Mouse (Mus musculus): ENCODE measurements at regions not wholly inside any gene's neighbourhood (a gene's known extent, or its start where the extent isn't known, plus 50 kb on each side); places are given as distances from the start of the nearest gene placed in this dataset.
A peak's percentile ranks its signal among the peaks of the same experiment; 100 is the strongest.

DNA sequence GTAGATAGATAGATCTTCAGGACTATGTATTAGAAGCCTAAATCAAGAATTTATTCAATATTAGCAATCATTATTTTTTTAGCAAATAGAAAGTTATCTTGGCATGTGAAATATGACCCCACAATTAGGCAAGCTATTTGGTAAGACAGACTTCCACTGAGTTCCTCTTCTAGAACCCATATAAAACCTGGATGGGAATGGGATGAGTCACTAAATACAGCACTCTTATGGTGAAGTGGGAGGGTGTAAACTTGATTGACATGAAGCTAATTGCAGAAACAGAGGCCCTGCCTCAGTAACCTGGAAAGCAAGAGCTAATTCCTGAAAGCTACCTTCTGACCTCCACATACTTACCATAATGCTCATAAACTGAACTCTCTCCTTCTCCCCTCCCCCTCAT is 723.2 kb upstream of the Zeb2 start:
- no peak for DNase-seq (ENCODE audit: low spot score)
- Histone ChIP-seq H3K27me3 (ENCODE audit: insufficient read depth, poor library complexity, severe bottlenecking) (no peaks in the 10 kb centered on the region), H3K27ac (no peak overlapping the region), H3K4me3 (no peak overlapping the region), H3K9me3 (no peaks in the 10 kb centered on the region), H3K36me3 (no peaks in the 10 kb centered on the region), H3K4me1 (replicated peaks) (no peaks in the 10 kb centered on the region)

GRCm38 (mm10) chr2:45836546-45837221 is 719.5 kb upstream of the Zeb2 start:
- no peaks in the 10 kb centered on the region for H3K9me3 ChIP-seq
- H3K36me3 ChIP-seq, result no peaks in the 10 kb centered on the region
- 91% methylated on average over 6 of the region's 6 CpGs for WGBS
- no peak for DNase-seq (ENCODE audit: low spot score)
- no peaks in the 10 kb centered on the region for H3K27me3 ChIP-seq (ENCODE audit: insufficient read depth, poor library complexity, severe bottlenecking)
- no peak overlapping the region for H3K4me3 ChIP-seq
- no peaks in the 10 kb centered on the region for H3K4me1 ChIP-seq (replicated peaks)
- H3K27ac ChIP-seq, result no peak overlapping the region

DNA sequence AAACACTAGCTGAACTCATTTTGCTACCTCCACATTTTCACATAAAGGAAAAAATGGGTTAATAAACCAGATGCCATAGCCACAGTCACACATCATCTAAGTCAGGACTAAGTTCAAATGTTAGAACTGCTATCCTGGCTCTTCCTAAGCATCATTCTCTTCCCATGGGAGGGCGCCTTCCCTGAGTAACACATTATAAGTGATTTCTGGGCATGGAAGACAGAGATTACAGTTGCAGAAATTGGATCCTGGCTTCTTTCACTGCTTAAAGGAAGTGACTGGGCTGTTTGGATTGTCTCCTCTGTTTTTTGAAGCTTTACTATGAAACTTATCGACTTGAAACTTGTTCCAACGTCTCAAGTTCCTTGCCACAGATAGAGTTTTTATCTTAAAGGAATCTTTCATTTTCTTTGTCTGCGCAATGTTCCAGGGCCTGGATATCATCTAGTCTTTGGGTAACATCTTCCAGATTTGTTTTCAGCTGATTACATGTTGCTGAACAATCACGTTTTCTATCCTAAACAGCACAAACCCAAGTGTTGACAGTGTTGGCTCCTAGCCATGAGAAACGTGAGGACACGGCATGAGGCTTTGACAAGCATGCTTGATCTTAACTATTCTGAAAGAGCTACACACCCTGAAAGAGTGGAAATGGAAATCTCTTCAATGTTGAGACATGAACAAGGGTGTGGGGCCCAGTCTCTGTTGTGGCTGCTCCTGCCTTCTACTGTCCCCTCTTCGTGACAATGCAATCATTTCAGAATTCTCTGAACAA is 700.9 kb upstream of the Zeb2 start:
- WGBS, result 89% methylated on average over 8 of the region's 8 CpGs
- no peak for DNase-seq (ENCODE audit: low spot score)

DNA sequence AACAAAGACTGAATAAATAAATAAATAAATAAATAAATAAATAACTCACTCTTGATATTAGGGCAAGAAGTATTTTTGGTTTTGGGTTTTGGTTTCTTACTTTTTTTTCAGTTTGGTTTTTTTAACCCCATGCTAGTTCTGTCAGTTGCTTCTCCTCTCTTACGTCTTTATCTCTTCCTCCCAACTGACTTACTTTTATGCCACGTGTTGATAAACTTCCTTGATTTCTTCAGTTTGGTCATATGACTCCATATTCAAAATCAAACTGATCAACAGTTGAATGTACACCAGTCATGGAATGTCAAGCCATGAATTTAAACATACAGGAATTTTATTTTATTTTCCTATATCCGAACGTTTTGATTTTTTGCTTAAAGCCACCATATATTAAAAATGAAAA is 697.5 kb upstream of the Zeb2 start:
- 96% methylated on average over 4 of the region's 4 CpGs for WGBS
- H3K9me3 ChIP-seq, result no peaks in the 10 kb centered on the region
- no peak overlapping the region for H3K27ac ChIP-seq
- H3K27me3 ChIP-seq (ENCODE audit: insufficient read depth, poor library complexity, severe bottlenecking), result no peaks in the 10 kb centered on the region
- H3K36me3 ChIP-seq, result no peaks in the 10 kb centered on the region
- no peak overlapping the region for H3K4me3 ChIP-seq
- no peaks in the 10 kb centered on the region for H3K4me1 ChIP-seq (replicated peaks)
- DNase-seq (ENCODE audit: low spot score), result no peak

More for the DNA sequence above, 700.9 kb upstream of the Zeb2 start:
- H3K4me3 ChIP-seq, result no peak overlapping the region
- H3K27ac ChIP-seq, result no peak overlapping the region
- no peaks in the 10 kb centered on the region for H3K36me3 ChIP-seq
- H3K4me1 ChIP-seq (replicated peaks), result no peaks in the 10 kb centered on the region
- H3K27me3 ChIP-seq (ENCODE audit: insufficient read depth, poor library complexity, severe bottlenecking), result no peaks in the 10 kb centered on the region
- no peaks in the 10 kb centered on the region for H3K9me3 ChIP-seq

DNA sequence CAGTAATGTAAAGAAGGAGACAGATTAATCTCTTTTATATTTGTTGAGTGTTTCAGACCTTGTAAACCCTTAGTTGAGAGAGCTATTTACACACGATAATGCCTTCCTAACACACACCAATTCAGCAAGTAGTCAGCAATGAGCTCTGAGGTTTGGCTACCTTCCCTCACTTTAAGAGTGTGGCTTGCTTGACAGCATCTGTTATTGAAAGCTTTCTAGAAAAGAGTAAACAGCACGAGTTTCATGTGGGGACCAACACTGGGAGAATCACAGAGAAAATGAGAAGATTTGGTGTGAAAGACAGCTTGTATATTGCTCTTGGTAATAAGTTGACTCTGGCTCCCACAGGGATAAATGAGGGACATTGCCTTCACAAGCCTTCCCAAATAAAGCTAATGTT is 688.1 kb upstream of the Zeb2 start:
- H3K4me3 ChIP-seq, result no peak overlapping the region
- H3K27me3 ChIP-seq (ENCODE audit: insufficient read depth, poor library complexity, severe bottlenecking), result no peaks in the 10 kb centered on the region
- no peaks in the 10 kb centered on the region for H3K4me1 ChIP-seq (replicated peaks)
- H3K9me3 ChIP-seq, result no peaks in the 10 kb centered on the region
- no peak for DNase-seq (ENCODE audit: low spot score)
- no peaks in the 10 kb centered on the region for H3K36me3 ChIP-seq
- H3K27ac ChIP-seq, result no peak overlapping the region
- WGBS, result 72% methylated on average over 2 of the region's 2 CpGs

- Histone ChIP-seq H3K4me3 (no peak overlapping the region), H3K27ac (no peak overlapping the region), H3K36me3 (no peaks in the 10 kb centered on the region), H3K9me3 (no peaks in the 10 kb centered on the region), H3K27me3 (ENCODE audit: insufficient read depth, poor library complexity, severe bottlenecking) (no peaks in the 10 kb centered on the region), H3K4me1 (replicated peaks) (no peaks in the 10 kb centered on the region)
- DNase-seq (ENCODE audit: low spot score), result no peak
- 89% methylated on average over 2 of the region's 2 CpGs for WGBS
Measured at GRCm38 (mm10) chr2:45800131-45800530, 682.9 kb upstream of the Zeb2 start.

GRCm38 (mm10) chr2:45793561-45793960 is 676.4 kb upstream of the Zeb2 start:
- 68% methylated on average over 3 of the region's 3 CpGs for WGBS
- Histone ChIP-seq H3K27ac (no peak overlapping the region), H3K27me3 (ENCODE audit: insufficient read depth, poor library complexity, severe bottlenecking) (no peaks in the 10 kb centered on the region), H3K9me3 (no peaks in the 10 kb centered on the region), H3K4me3 (no peak overlapping the region), H3K36me3 (no peaks in the 10 kb centered on the region), H3K4me1 (replicated peaks) (peaks cover 14% of the 10 kb centered on the region)
- DNase-seq (ENCODE audit: low spot score), result no peak

- H3K27me3 ChIP-seq (ENCODE audit: insufficient read depth, poor library complexity, severe bottlenecking), result no peaks in the 10 kb centered on the region
- WGBS, result 29% methylated on average over 4 of the region's 4 CpGs
- peaks cover 23% of the 10 kb centered on the region for H3K4me1 ChIP-seq (replicated peaks)
- no peaks in the 10 kb centered on the region for H3K9me3 ChIP-seq
- no peak overlapping the region for H3K4me3 ChIP-seq
- DNase-seq (ENCODE audit: low spot score), result no peak
- H3K36me3 ChIP-seq, result no peaks in the 10 kb centered on the region
- peak overlapping the region; percentile 29 for H3K27ac ChIP-seq
Measured at GRCm38 (mm10) chr2:45789739-45790138, 672.5 kb upstream of the Zeb2 start.

DNA sequence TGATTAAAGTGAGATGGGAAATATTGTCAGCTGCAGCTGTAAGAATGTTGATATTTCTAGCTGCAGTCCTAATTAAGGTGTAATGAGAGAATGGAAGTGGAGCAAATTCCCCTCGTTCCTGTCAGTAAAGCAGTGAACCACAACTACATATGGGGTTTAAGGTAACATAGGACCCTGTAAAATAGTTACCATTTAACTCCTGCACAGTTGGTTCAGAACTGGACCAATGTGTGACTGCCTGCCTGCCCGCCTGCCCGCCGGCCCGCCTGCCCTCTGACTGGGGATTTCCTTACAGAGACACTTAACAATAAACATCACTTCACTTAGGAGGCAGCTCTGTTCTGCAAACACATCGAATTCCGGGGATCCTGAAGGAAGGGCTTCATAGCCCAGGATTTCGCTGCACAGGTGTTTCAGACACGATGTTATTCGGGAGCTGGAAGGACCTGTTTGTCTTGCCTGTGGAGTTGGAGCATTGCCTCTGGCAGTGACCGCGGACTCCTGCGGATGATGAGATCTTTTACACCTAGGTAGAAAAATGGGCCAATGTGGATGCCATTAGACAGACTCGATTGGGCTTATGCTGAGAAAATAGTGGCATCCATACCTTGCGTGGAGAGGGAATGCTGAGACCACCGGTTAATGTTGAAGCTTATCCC is 670.7 kb upstream of the Zeb2 start:
- no peaks in the 10 kb centered on the region for H3K36me3 ChIP-seq
- 63% methylated on average over 16 of the region's 16 CpGs for WGBS
- no peaks in the 10 kb centered on the region for H3K27me3 ChIP-seq (ENCODE audit: insufficient read depth, poor library complexity, severe bottlenecking)
- H3K27ac ChIP-seq, result peak overlapping the region; percentile 45; the same call in 1 of the 2 replicates
- no peaks in the 10 kb centered on the region for H3K9me3 ChIP-seq
- no peak for DNase-seq (ENCODE audit: low spot score)
- peaks cover 26% of the 10 kb centered on the region for H3K4me1 ChIP-seq (replicated peaks)
- no peak overlapping the region for H3K4me3 ChIP-seq

GRCm38 (mm10) chr2:45786787-45787186 is 669.6 kb upstream of the Zeb2 start:
- DNase-seq (ENCODE audit: low spot score), result no peak
- WGBS, result 74% methylated on average over 6 of the region's 6 CpGs
- no peaks in the 10 kb centered on the region for H3K36me3 ChIP-seq
- no peak overlapping the region for H3K27ac ChIP-seq
- no peak overlapping the region for H3K4me3 ChIP-seq
- peaks cover 26% of the 10 kb centered on the region for H3K4me1 ChIP-seq (replicated peaks)
- H3K9me3 ChIP-seq, result no peaks in the 10 kb centered on the region
- H3K27me3 ChIP-seq (ENCODE audit: insufficient read depth, poor library complexity, severe bottlenecking), result no peaks in the 10 kb centered on the region

GRCm38 (mm10) chr2:45785684-45786083 is 668.5 kb upstream of the Zeb2 start:
- 74% methylated on average over 2 of the region's 2 CpGs for WGBS
- Histone ChIP-seq H3K27ac (no peak overlapping the region), H3K4me3 (no peak overlapping the region), H3K4me1 (replicated peaks) (peaks cover 26% of the 10 kb centered on the region), H3K27me3 (ENCODE audit: insufficient read depth, poor library complexity, severe bottlenecking) (no peaks in the 10 kb centered on the region), H3K9me3 (no peaks in the 10 kb centered on the region), H3K36me3 (no peaks in the 10 kb centered on the region)
- no peak for DNase-seq (ENCODE audit: low spot score)

DNA sequence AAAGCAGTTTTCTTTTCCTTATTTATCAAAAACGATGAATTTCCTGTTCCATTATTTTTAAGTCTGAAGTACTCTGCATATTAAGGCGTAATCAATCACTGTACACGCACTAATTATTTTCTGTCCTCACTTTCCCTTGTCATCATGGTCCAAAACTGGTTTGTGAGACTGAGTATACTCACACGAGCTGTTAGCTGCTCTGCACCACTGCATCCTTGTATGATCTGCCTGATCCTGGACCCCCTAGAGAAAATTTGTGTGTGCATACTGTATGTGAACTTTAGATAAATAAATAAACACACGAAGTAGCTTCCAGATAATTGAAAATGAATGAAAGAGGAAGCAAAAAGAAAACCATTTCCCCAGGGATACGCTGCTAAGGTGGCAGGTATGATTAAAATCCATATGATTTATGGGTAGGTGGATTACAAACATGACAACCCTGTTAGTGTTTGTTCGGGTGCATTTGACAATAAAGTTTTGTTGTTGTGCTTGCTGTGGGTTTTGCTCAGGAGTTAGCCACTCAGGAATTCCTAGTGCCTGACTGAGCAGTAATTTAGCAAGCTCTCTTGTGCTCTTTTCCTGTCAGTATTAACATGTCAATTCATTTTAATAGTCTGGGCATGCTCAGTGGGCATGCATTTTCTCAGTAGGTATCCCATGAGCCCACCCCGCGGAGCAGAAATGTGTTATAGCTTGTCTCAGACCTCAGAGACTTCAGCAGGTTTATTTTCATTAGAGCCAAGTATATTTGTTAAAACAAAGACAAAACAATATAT is 666.6 kb upstream of the Zeb2 start:
- no peak for DNase-seq (ENCODE audit: low spot score)
- 81% methylated on average over 9 of the region's 9 CpGs for WGBS
- peaks cover 15% of the 10 kb centered on the region for H3K4me1 ChIP-seq (replicated peaks)

More for the DNA sequence above, 666.6 kb upstream of the Zeb2 start:
- H3K27ac ChIP-seq, result no peak overlapping the region
- no peaks in the 10 kb centered on the region for H3K36me3 ChIP-seq
- no peak overlapping the region for H3K4me3 ChIP-seq
- H3K27me3 ChIP-seq (ENCODE audit: insufficient read depth, poor library complexity, severe bottlenecking), result no peaks in the 10 kb centered on the region
- H3K9me3 ChIP-seq, result no peaks in the 10 kb centered on the region

Data from hindbrain, embryonic 10.5 days (tissue).